Mouse (Mus musculus): ENCODE measurements around the gene Prkcb. TPM values are rescaled to one million over a fixed set of nuclear protein-coding genes. Genes with fewer than 3 reads are reported as not detected.

Prkcb gene
- polyA plus RNA-seq, 1 experiment from 2014 or later, result 4.0 TPM

GRCm38 (mm10) chr7:122423816-122424215 lies 135.3 kb downstream of the Prkcb start:
- no peak overlapping the region for H3K4me2 ChIP-seq
- no peak for ATAC-seq (ENCODE audit: insufficient read depth)
- H3K9ac ChIP-seq, result no peak overlapping the region
- no peaks in the 10 kb centered on the region for H3K4me1 ChIP-seq (replicated peaks)
- no peaks in the 10 kb centered on the region for H3K36me3 ChIP-seq (replicated peaks)
- H3K9me3 ChIP-seq (replicated peaks), result no peaks in the 10 kb centered on the region
- H3K27me3 ChIP-seq, result no peaks in the 10 kb centered on the region
- no peak overlapping the region for H3K4me3 ChIP-seq (replicated peaks)
- WGBS (ENCODE audit: insufficient replicate concordance), result 41% methylated on average over 4 of the region's 4 CpGs
- no peak overlapping the region for H3K27ac ChIP-seq (replicated peaks)

- 47% methylated on average over 5 of the region's 5 CpGs for WGBS (ENCODE audit: insufficient replicate concordance)
- no peaks in the 10 kb centered on the region for H3K4me1 ChIP-seq (replicated peaks)
- H3K27ac ChIP-seq (replicated peaks), result no peak overlapping the region
- no peak overlapping the region for H3K9ac ChIP-seq
- H3K36me3 ChIP-seq (replicated peaks), result no peaks in the 10 kb centered on the region
- H3K4me3 ChIP-seq (replicated peaks), result no peak overlapping the region
- no peak overlapping the region for H3K4me2 ChIP-seq
- H3K27me3 ChIP-seq, result no peaks in the 10 kb centered on the region
- no peaks in the 10 kb centered on the region for H3K9me3 ChIP-seq (replicated peaks)
- ATAC-seq (ENCODE audit: insufficient read depth), result no peak
Observed at GRCm38 (mm10) chr7:122429134-122429533, 140.6 kb downstream of the Prkcb start.

DNA sequence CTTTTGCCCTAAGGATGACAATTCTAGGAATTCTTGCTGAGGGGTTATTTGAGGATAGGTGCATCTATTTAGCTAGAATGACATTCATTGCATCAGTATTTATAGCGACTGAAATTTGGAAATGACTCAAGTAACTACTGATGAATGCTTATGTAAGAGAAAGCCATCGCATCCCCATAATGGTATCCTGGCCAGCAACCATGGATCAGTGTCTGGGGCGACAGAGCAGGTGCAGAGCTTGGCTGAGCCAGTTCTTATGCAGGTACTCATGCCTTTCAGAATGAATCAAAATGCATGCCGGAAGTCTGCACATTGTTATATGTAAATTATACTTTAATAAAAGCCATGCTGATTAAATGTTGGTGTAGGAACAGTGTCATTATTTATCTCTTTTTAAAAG lies 143.8 kb downstream of the Prkcb start:
- H3K9ac ChIP-seq, result no peak overlapping the region
- no peak overlapping the region for H3K27ac ChIP-seq (replicated peaks)
- H3K4me2 ChIP-seq, result no peak overlapping the region
- H3K27me3 ChIP-seq, result no peaks in the 10 kb centered on the region
- H3K36me3 ChIP-seq (replicated peaks), result no peaks in the 10 kb centered on the region
- WGBS (ENCODE audit: insufficient replicate concordance), result 59% methylated on average over 4 of the region's 4 CpGs
- ATAC-seq (ENCODE audit: insufficient read depth), result no peak
- H3K4me1 ChIP-seq (replicated peaks), result no peaks in the 10 kb centered on the region
- H3K9me3 ChIP-seq (replicated peaks), result no peaks in the 10 kb centered on the region
- no peak overlapping the region for H3K4me3 ChIP-seq (replicated peaks)

GRCm38 (mm10) chr7:122433377-122433776 lies 144.8 kb downstream of the Prkcb start:
- ATAC-seq (ENCODE audit: insufficient read depth), result no peak
- Histone ChIP-seq H3K9me3 (replicated peaks) (no peaks in the 10 kb centered on the region), H3K4me3 (replicated peaks) (no peak overlapping the region), H3K9ac (no peak overlapping the region), H3K36me3 (replicated peaks) (no peaks in the 10 kb centered on the region), H3K4me2 (no peak overlapping the region), H3K4me1 (replicated peaks) (no peaks in the 10 kb centered on the region), H3K27ac (replicated peaks) (no peak overlapping the region), H3K27me3 (no peaks in the 10 kb centered on the region)
- 59% methylated on average over 5 of the region's 5 CpGs for WGBS (ENCODE audit: insufficient replicate concordance)

- WGBS (ENCODE audit: insufficient replicate concordance), result 61% methylated on average over 4 of the region's 4 CpGs
- Histone ChIP-seq H3K36me3 (replicated peaks) (no peaks in the 10 kb centered on the region), H3K9me3 (replicated peaks) (no peaks in the 10 kb centered on the region), H3K27ac (replicated peaks) (no peak overlapping the region), H3K4me3 (replicated peaks) (no peak overlapping the region), H3K4me2 (no peak overlapping the region), H3K27me3 (no peaks in the 10 kb centered on the region), H3K9ac (no peak overlapping the region), H3K4me1 (replicated peaks) (no peaks in the 10 kb centered on the region)
- no peak for ATAC-seq (ENCODE audit: insufficient read depth)
Observed at GRCm38 (mm10) chr7:122434941-122435340, 146.4 kb downstream of the Prkcb start.

- whole genome bisulfite sequencing (ENCODE audit: insufficient replicate concordance), result 79% methylated on average over 7 of the region's 7 CpGs
- Histone ChIP-seq H3K4me1 (replicated peaks) (no peaks in the 10 kb centered on the region), H3K27ac (replicated peaks) (no peak overlapping the region), H3K9ac (no peak overlapping the region), H3K4me2 (no peak overlapping the region), H3K36me3 (replicated peaks) (no peaks in the 10 kb centered on the region), H3K27me3 (no peaks in the 10 kb centered on the region), H3K4me3 (replicated peaks) (no peak overlapping the region), H3K9me3 (replicated peaks) (no peaks in the 10 kb centered on the region)
- ATAC-seq (ENCODE audit: insufficient read depth), result no peak
Observed at GRCm38 (mm10) chr7:122435561-122435960, 147.0 kb downstream of the Prkcb start.

GRCm38 (mm10) chr7:122437390-122437789 lies 148.8 kb downstream of the Prkcb start:
- WGBS (ENCODE audit: insufficient replicate concordance), result 70% methylated on average over 1 of the region's 1 CpGs
- H3K9ac ChIP-seq, result no peak overlapping the region
- H3K27ac ChIP-seq (replicated peaks), result no peak overlapping the region
- H3K36me3 ChIP-seq (replicated peaks), result no peaks in the 10 kb centered on the region
- ATAC-seq (ENCODE audit: insufficient read depth), result no peak
- H3K4me3 ChIP-seq (replicated peaks), result no peak overlapping the region
- H3K4me1 ChIP-seq (replicated peaks), result no peaks in the 10 kb centered on the region
- no peaks in the 10 kb centered on the region for H3K9me3 ChIP-seq (replicated peaks)
- H3K27me3 ChIP-seq, result no peaks in the 10 kb centered on the region
- no peak overlapping the region for H3K4me2 ChIP-seq

DNA sequence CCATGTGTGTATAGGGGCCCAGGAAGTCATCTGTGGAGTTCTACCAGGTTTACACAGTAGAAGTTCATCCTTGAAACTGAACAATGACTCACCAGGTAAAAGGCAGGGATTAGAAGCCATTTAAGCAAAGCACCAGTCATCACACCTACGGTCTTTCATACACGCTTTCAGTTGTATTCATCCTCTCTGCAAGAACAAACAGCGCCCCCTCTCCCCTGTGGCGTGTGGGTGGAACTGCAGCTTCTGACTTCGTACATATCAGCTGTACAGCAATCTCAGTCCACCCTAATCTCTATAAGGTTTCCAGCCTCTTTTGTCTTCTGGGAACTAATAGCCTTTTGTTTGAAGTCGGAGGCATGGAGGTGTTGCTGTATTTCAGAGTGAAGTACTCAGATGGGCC lies 156.5 kb downstream of the Prkcb start:
- H3K4me1 ChIP-seq (replicated peaks), result no peaks in the 10 kb centered on the region
- ATAC-seq (ENCODE audit: insufficient read depth), result no peak
- H3K36me3 ChIP-seq (replicated peaks), result no peaks in the 10 kb centered on the region
- H3K9ac ChIP-seq, result no peak overlapping the region
- WGBS (ENCODE audit: insufficient replicate concordance), result 50% methylated on average over 6 of the region's 6 CpGs
- no peaks in the 10 kb centered on the region for H3K27me3 ChIP-seq
- no peaks in the 10 kb centered on the region for H3K9me3 ChIP-seq (replicated peaks)
- no peak overlapping the region for H3K4me2 ChIP-seq
- no peak overlapping the region for H3K27ac ChIP-seq (replicated peaks)
- no peak overlapping the region for H3K4me3 ChIP-seq (replicated peaks)

- no peak overlapping the region for H3K4me2 ChIP-seq
- ATAC-seq (ENCODE audit: insufficient read depth), result no peak
- H3K27ac ChIP-seq (replicated peaks), result no peak overlapping the region
- no peaks in the 10 kb centered on the region for H3K9me3 ChIP-seq (replicated peaks)
- WGBS (ENCODE audit: insufficient replicate concordance), result 64% methylated on average over 8 of the region's 8 CpGs
- no peak overlapping the region for H3K4me3 ChIP-seq (replicated peaks)
- H3K9ac ChIP-seq, result no peak overlapping the region
- H3K27me3 ChIP-seq, result no peaks in the 10 kb centered on the region
- no peaks in the 10 kb centered on the region for H3K4me1 ChIP-seq (replicated peaks)
- H3K36me3 ChIP-seq (replicated peaks), result no peaks in the 10 kb centered on the region
Observed at GRCm38 (mm10) chr7:122452671-122453070, 164.1 kb downstream of the Prkcb start.

DNA sequence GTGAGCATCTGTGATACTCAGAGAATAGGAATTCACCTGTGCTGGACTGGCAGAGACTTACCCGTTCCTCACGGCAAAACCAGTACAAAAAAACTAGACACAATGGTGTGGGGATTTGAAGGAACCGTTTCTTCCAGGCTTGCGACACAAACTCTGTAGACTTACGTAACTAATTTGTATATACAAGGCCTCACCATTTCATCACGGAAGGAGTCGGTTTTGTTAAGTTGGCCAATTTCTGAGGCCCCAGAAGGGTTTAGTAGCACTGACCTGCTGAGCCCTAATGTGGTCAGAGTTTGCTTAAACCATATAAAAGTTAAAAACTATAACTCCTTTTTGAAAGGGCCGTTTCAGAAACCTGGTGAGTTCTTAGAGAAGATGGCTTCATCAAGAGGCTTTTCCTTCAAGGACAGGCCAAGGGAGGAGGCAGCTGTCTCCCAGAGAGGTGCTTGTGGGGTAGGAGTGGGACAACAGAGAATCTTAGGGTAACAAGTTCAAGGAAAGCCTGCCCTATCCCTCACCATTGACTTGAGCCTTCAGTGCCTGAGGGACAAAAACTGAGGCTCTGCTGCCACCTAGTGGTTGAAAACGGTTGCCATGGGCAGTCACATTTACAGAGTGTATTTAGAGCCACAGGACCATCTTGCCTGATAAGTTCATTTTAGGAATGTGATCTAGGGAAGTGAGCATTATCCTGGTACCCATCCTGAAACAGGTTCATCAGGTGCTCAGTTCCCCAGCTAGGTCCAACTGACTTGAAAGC lies 170.8 kb downstream of the Prkcb start:
- Histone ChIP-seq H3K27me3 (no peaks in the 10 kb centered on the region), H3K4me3 (replicated peaks) (no peak overlapping the region), H3K4me1 (replicated peaks) (no peaks in the 10 kb centered on the region), H3K36me3 (replicated peaks) (no peaks in the 10 kb centered on the region), H3K27ac (replicated peaks) (0 out of 2 replicates have a peak overlapping the region, but pooled peaks have one; percentile 29), H3K4me2 (no peak overlapping the region), H3K9me3 (replicated peaks) (no peaks in the 10 kb centered on the region), H3K9ac (no peak overlapping the region)
- no peak for ATAC-seq (ENCODE audit: insufficient read depth)
- WGBS (ENCODE audit: insufficient replicate concordance), result 54% methylated on average over 9 of the region's 9 CpGs

- H3K9ac ChIP-seq, result no peak overlapping the region
- H3K27me3 ChIP-seq, result no peaks in the 10 kb centered on the region
- WGBS (ENCODE audit: insufficient replicate concordance), result 38% methylated on average over 2 of the region's 2 CpGs
- H3K27ac ChIP-seq (replicated peaks), result no peak overlapping the region
- H3K9me3 ChIP-seq (replicated peaks), result no peaks in the 10 kb centered on the region
- H3K4me2 ChIP-seq, result no peak overlapping the region
- H3K36me3 ChIP-seq (replicated peaks), result no peaks in the 10 kb centered on the region
- no peak overlapping the region for H3K4me3 ChIP-seq (replicated peaks)
- ATAC-seq (ENCODE audit: insufficient read depth), result no peak
- H3K4me1 ChIP-seq (replicated peaks), result no peaks in the 10 kb centered on the region
Observed at GRCm38 (mm10) chr7:122460020-122460419, 171.5 kb downstream of the Prkcb start.

Measured in liver, embryonic 15.5 days (tissue).